In the genomic region with DNA sequence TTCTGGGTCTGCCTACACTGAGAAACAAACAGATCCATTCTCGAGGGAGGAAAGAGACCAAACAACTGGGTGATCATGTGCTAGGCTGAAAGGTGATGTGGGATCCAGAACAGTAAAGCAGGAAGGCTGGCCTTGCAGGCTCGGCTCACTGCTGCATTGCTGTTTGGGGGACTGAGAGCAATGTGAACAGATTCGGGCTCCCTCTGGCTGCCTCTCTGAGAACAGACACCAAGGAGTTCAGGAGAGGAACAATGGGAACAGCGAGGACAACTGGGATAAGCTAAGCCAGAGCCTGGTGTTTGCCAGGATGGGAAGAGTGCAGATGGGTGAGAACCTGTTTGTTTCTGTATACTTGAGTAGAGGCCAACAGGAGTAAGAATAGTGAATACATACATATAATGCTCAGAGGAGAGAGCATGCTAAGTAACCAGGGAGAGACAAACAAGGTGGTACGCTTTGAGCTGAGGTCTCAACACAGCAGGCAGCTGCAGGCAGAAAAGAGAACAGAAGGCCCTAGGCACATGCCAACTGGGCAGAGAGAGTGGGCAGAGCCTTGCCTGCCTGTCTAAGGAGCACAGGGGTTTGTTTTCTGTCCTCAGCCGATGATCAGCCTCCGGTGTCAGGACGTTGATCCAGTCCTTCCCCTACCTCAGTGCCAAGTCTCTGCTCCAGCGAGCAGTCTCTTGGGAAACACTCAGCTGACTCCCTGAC, we compare ENCODE assay signal across 9 mouse cellular contexts. TPM values are rescaled to one million over a fixed set of nuclear protein-coding genes. Genes with fewer than 3 reads are reported as not detected.
DNase-seq lines count a peak whose midpoint lies in the region; ATAC-seq and TF ChIP-seq lines count a peak whose summit lies in the region.
"Had no signal": no experiment of that assay in that cellular context is flagged by ENCODE, and none has a peak within 500 bp of the region (broad histone marks: within the 10 kb centered on the region; RNA-seq: fewer than 3 reads in every experiment).

No protein-coding gene starts in this region.

- no peaks in the 10 kb centered on the region for H3K27me3 ChIP-seq in kidney, adult 2 months (replicated peaks; ENCODE audit: control insufficient read depth, insufficient read depth, low read length)
- no peaks in the 10 kb centered on the region for H3K27me3 ChIP-seq in forebrain, embryonic 15.5 days

- TF ChIP-seq CTCF in kidney, adult 2 months (conservative IDR thresholded peaks at IDR 0.05; ENCODE audit: insufficient read depth, insufficient read length, low read depth, low read length): no peak; the same call in 1 of the 2 replicates

- H3K4me3 ChIP-seq in kidney, adult 2 months (ENCODE audit: insufficient read depth, low read depth, low read length): no peak overlapping the region
- no peak overlapping the region for H3K4me3 ChIP-seq in forebrain, embryonic 15.5 days

- no peaks in the 10 kb centered on the region for H3K4me1 ChIP-seq in kidney, adult 2 months (ENCODE audit: control insufficient read depth, insufficient read depth, low read length)
- peaks cover 8% of the 10 kb centered on the region; the same call in 1 of the 2 replicates for H3K4me1 ChIP-seq in forebrain, embryonic 15.5 days

- H3K9me3 ChIP-seq in forebrain, embryonic 15.5 days: no peaks in the 10 kb centered on the region
- H3K9me3 ChIP-seq: G1E had no signal

- no peak for TF ChIP-seq POLR2A in kidney, adult 2 months (IDR thresholded peaks at IDR 0.05; ENCODE audit: low read depth, low read length)

- H3K4me2 ChIP-seq in forebrain, embryonic 15.5 days (replicated peaks): no peak overlapping the region

- 59% methylated on average over 9 of the region's 9 CpGs for WGBS in kidney, adult 2 months
- WGBS in forebrain, embryonic 15.5 days: 47% methylated on average over 9 of the region's 9 CpGs

- ATAC-seq in forebrain, embryonic 15.5 days (replicated peaks): peak; percentile 92

- peak overlapping the region; percentile 1; the same call in 1 of the 2 replicates for H3K9ac ChIP-seq in forebrain, embryonic 15.5 days (replicated peaks)

- DNase-seq in kidney, adult 2 months: peak; percentile 4
- DNase-seq in kidney, adult 8-10 months: no peak
- DNase-seq in brain, embryonic 18.5 days (ENCODE audit: low read depth, low spot score): peak; percentile 66
- DNase-seq in kidney, postnatal 14 days: peak; percentile 8
- peak; percentile 9 for DNase-seq in lung, postnatal 36 days
- DNase-seq in telencephalon, adult 2 months (ENCODE audit: low read depth, low spot score): peak; percentile 74
- DNase-seq in urinary bladder, postnatal 25 days (ENCODE audit: low spot score): no peak

- no peaks in the 10 kb centered on the region for H3K36me3 ChIP-seq in kidney, adult 2 months (ENCODE audit: control insufficient read depth, insufficient read depth, low read length)
- no peaks in the 10 kb centered on the region for H3K36me3 ChIP-seq in forebrain, embryonic 15.5 days

- no peak overlapping the region for H3K27ac ChIP-seq in kidney, adult 2 months (ENCODE audit: insufficient read depth, low read depth, low read length)
- peak overlapping the region; percentile 74 for H3K27ac ChIP-seq in forebrain, embryonic 15.5 days (replicated peaks)

RNA-seq across cellular contexts. Expression of gene Cdk5rap2, which starts 8.0 kb away (rescaled TPM):
- polyA plus RNA-seq in kidney, adult 2 months (2012; rRNA removed): 3.5 and 4.0 TPM in 2 replicates
- polyA plus RNA-seq in forebrain, embryonic 15.5 days (2015; fragmentation: Nextera tagmentation; extraction: Ambion mirVana): 11.6 and 12.5 TPM in 2 replicates

Comparison
In these comparisons a context has a peak if more than half of its experiments do, and no peak if none do; other contexts are left out.
1. DNase-seq: peak in kidney, adult 2 months (single experiment), brain, embryonic 18.5 days (single experiment), kidney, postnatal 14 days (single experiment), lung, postnatal 36 days (single experiment) and telencephalon, adult 2 months (single experiment); none in kidney, adult 8-10 months (0 of 2) and urinary bladder, postnatal 25 days (single experiment).